Mouse (Mus musculus): ENCODE measurements around the gene Dscaml1. TPM values are rescaled to one million over a fixed set of nuclear protein-coding genes. Genes with fewer than 3 reads are reported as not detected.

Dscaml1 gene
- total RNA-seq, 1 experiment, result 1.3 TPM

DNA sequence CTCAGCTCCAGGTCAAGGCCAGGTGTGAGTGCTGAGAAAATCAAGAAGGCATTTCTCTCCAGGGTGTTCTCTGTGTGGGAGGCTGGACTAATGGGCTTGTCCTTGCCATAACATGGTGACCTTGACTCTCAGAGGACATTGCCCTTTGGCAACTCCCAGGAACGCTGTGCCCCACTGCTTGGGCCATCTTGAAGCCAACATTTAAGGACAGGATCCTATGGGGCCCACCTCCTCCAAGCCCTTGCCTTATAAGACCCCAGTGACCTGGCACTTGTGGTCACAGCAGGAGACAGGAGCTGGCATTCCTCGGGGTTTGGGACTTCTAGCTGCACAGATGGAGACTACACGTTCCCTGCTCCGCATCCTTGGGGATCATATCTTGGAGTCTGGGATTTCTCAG, 27.0 kb upstream of the Dscaml1 start, which contains the start of gene Fxyd2:
Gene Fxyd2 (plus strand): TSS at position 236 of the 400 bp plus-strand sequence.
- Histone ChIP-seq H3K9me3 (ENCODE audit: control insufficient read depth, insufficient read depth, low read depth, low read length) (no peaks in the 10 kb centered on the region), H3K27ac (ENCODE audit: insufficient read depth, low read depth, low read length, poor library complexity, severe bottlenecking) (peak within 1 kb of the TSS; percentile 26; the same call in 1 of the 2 replicates), H3K4me3 (ENCODE audit: insufficient read depth in 1 of 2, low read depth in 1 of 2, low read length in 2 of 2, poor library complexity in 1 of 2, severe bottlenecking in 1 of 2) (no peak within 1 kb of the TSS), H3K36me3 (ENCODE audit: control insufficient read depth, insufficient read depth, low read length, poor library complexity, severe bottlenecking) (peaks cover 12% of the 10 kb centered on the region; the same call in 1 of the 2 replicates), H3K4me1 (ENCODE audit: control insufficient read depth in 2 of 2, insufficient read depth in 2 of 2, low read length in 2 of 2, poor library complexity in 1 of 2) (peaks cover 5% of the 10 kb centered on the region in 2 experiments; a peak in 2 of 4 replicates), H3K9ac (ENCODE audit: insufficient read depth, low read depth, low read length, poor library complexity, severe bottlenecking) (no peak within 1 kb of the TSS)
- TF ChIP-seq HCFC1 (IDR thresholded peaks at IDR 0.05; ENCODE audit: borderline replicate concordance, insufficient read depth, low read length), result no peak
- no peak for TF ChIP-seq ZC3H11A (IDR thresholded peaks at IDR 0.05; ENCODE audit: borderline replicate concordance, low read depth, low read length)
- in situ Hi-C loops (cut with MboI; ENCODE audit: low sequenced_read_pairs in 2 of 2, unreplicated experiment in 2 of 2), result no loop called here
- no peak for DNase-seq (ENCODE audit: low read depth, low spot score)

DNA sequence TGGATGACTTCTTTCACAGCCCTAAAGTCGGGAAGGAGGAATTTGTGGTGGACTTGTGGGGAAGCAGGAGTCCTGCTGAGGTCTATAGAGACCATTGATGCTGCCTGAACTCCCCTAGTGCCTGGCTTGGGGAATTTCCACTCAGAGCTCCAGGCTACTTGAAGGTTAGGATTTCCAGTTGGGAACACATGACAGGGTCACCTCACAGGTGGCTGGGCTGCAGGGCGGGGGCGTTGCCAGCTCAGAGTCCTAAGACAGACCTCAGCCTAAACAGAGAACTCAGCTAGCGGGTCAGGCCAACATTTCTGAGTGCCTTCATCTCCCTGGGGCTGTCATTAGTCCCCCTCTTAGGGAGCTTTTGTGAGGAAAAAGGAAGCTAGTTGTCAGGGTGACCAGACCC, 24.6 kb upstream of the Dscaml1 start:
- in situ Hi-C loops (cut with MboI; ENCODE audit: low sequenced_read_pairs in 2 of 2, unreplicated experiment in 2 of 2), result no loop called here
- TF ChIP-seq CHD2 (IDR thresholded peaks at IDR 0.05; ENCODE audit: low read depth, low read length), result no peak
- TF ChIP-seq ZNF384 (IDR thresholded peaks at IDR 0.05; ENCODE audit: low read depth, low read length), result no peak
- no peak for TF ChIP-seq HCFC1 (IDR thresholded peaks at IDR 0.05; ENCODE audit: borderline replicate concordance, insufficient read depth, low read length)
- TF ChIP-seq ZC3H11A (IDR thresholded peaks at IDR 0.05; ENCODE audit: borderline replicate concordance, low read depth, low read length), result no peak
- no peak for TF ChIP-seq MAFK (IDR thresholded peaks at IDR 0.05; ENCODE audit: insufficient read depth, low read depth, low read length)
- Histone ChIP-seq H3K27ac (ENCODE audit: insufficient read depth, low read depth, low read length, poor library complexity, severe bottlenecking) (no peak overlapping the region), H3K9ac (ENCODE audit: insufficient read depth, low read depth, low read length, poor library complexity, severe bottlenecking) (no peak overlapping the region), H3K4me3 (ENCODE audit: insufficient read depth in 1 of 2, low read depth in 1 of 2, low read length in 2 of 2, poor library complexity in 1 of 2, severe bottlenecking in 1 of 2) (no peak overlapping the region), H3K4me1 (ENCODE audit: control insufficient read depth in 2 of 2, insufficient read depth in 2 of 2, low read length in 2 of 2, poor library complexity in 1 of 2) (peaks cover 5 to 6% of the 10 kb centered on the region in 2 experiments; a peak in 2 of 4 replicates), H3K36me3 (ENCODE audit: control insufficient read depth, insufficient read depth, low read length, poor library complexity, severe bottlenecking) (no peaks in the 10 kb centered on the region), H3K9me3 (ENCODE audit: control insufficient read depth, insufficient read depth, low read depth, low read length) (no peaks in the 10 kb centered on the region)
- no peak for DNase-seq (ENCODE audit: low read depth, low spot score)

DNA sequence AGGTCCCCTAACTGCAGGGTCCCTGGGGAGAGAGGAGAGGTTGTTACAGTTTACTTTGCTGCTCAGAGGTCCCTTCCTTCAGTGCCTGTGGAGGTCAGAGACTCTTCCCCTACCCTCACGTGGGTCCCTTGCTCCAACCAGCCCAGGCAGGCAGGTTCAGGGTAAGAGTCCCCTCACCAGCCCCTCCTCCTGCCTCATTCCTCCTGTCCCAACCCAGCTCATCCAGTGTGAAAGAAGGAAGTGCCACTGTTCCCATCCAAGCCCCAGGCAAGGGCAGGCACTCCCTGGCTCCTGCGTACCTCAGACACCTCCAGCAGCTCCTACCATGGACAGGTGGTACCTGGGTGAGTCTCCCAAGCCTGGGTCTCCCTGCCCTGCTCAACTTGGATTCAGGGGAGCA, 23.5 kb upstream of the Dscaml1 start:
- H3K4me3 ChIP-seq (ENCODE audit: insufficient read depth in 1 of 2, low read depth in 1 of 2, low read length in 2 of 2, poor library complexity in 1 of 2, severe bottlenecking in 1 of 2), result no peak overlapping the region
- no peaks in the 10 kb centered on the region for H3K9me3 ChIP-seq (ENCODE audit: control insufficient read depth, insufficient read depth, low read depth, low read length)
- DNase-seq (ENCODE audit: low read depth, low spot score), result no peak
- H3K9ac ChIP-seq (ENCODE audit: insufficient read depth, low read depth, low read length, poor library complexity, severe bottlenecking), result no peak overlapping the region
- H3K36me3 ChIP-seq (ENCODE audit: control insufficient read depth, insufficient read depth, low read length, poor library complexity, severe bottlenecking), result no peaks in the 10 kb centered on the region
- H3K27ac ChIP-seq (ENCODE audit: insufficient read depth, low read depth, low read length, poor library complexity, severe bottlenecking), result no peak overlapping the region
- in situ Hi-C loops (cut with MboI; ENCODE audit: low sequenced_read_pairs in 2 of 2, unreplicated experiment in 2 of 2), result no loop called here
- peaks cover 2 to 5% of the 10 kb centered on the region in 2 experiments; a peak in 1 of 4 replicates for H3K4me1 ChIP-seq (ENCODE audit: control insufficient read depth in 2 of 2, insufficient read depth in 2 of 2, low read length in 2 of 2, poor library complexity in 1 of 2)
- TF ChIP-seq HCFC1 (IDR thresholded peaks at IDR 0.05; ENCODE audit: borderline replicate concordance, insufficient read depth, low read length) (no peak), ZNF384 (IDR thresholded peaks at IDR 0.05; ENCODE audit: low read depth, low read length) (no peak), MAFK (IDR thresholded peaks at IDR 0.05; ENCODE audit: insufficient read depth, low read depth, low read length) (no peak), ZC3H11A (IDR thresholded peaks at IDR 0.05; ENCODE audit: borderline replicate concordance, low read depth, low read length) (no peak), CHD2 (IDR thresholded peaks at IDR 0.05; ENCODE audit: low read depth, low read length) (no peak)

- Histone ChIP-seq H3K27ac (ENCODE audit: insufficient read depth, low read depth, low read length, poor library complexity, severe bottlenecking) (no peak overlapping the region), H3K9ac (ENCODE audit: insufficient read depth, low read depth, low read length, poor library complexity, severe bottlenecking) (no peak overlapping the region), H3K4me1 (ENCODE audit: control insufficient read depth in 2 of 2, insufficient read depth in 2 of 2, low read length in 2 of 2, poor library complexity in 1 of 2) (0 out of 4 replicates have a peak, but pooled peaks cover 0 to 2% of the 10 kb centered on the region in 2 experiments), H3K9me3 (ENCODE audit: control insufficient read depth, insufficient read depth, low read depth, low read length) (no peaks in the 10 kb centered on the region), H3K36me3 (ENCODE audit: control insufficient read depth, insufficient read depth, low read length, poor library complexity, severe bottlenecking) (no peaks in the 10 kb centered on the region), H3K4me3 (ENCODE audit: insufficient read depth in 1 of 2, low read depth in 1 of 2, low read length in 2 of 2, poor library complexity in 1 of 2, severe bottlenecking in 1 of 2) (no peak overlapping the region)
- no peak for DNase-seq (ENCODE audit: low read depth, low spot score)
- in situ Hi-C loops (cut with MboI; ENCODE audit: low sequenced_read_pairs in 2 of 2, unreplicated experiment in 2 of 2), result no loop called here
- TF ChIP-seq ZC3H11A (IDR thresholded peaks at IDR 0.05; ENCODE audit: borderline replicate concordance, low read depth, low read length) (no peak), MAFK (IDR thresholded peaks at IDR 0.05; ENCODE audit: insufficient read depth, low read depth, low read length) (no peak), CHD2 (IDR thresholded peaks at IDR 0.05; ENCODE audit: low read depth, low read length) (no peak), HCFC1 (IDR thresholded peaks at IDR 0.05; ENCODE audit: borderline replicate concordance, insufficient read depth, low read length) (no peak), ZNF384 (IDR thresholded peaks at IDR 0.05; ENCODE audit: low read depth, low read length) (no peak)
Measured at GRCm38 (mm10) chr9:45405694-45406093, 20.7 kb upstream of the Dscaml1 start.

- no peaks in the 10 kb centered on the region for H3K36me3 ChIP-seq (ENCODE audit: control insufficient read depth, insufficient read depth, low read length, poor library complexity, severe bottlenecking)
- no peaks in the 10 kb centered on the region for H3K9me3 ChIP-seq (ENCODE audit: control insufficient read depth, insufficient read depth, low read depth, low read length)
- in situ Hi-C loops (cut with MboI; ENCODE audit: low sequenced_read_pairs in 2 of 2, unreplicated experiment in 2 of 2), result no loop called here
- no peak for TF ChIP-seq HCFC1 (IDR thresholded peaks at IDR 0.05; ENCODE audit: borderline replicate concordance, insufficient read depth, low read length)
- no peak for TF ChIP-seq CHD2 (IDR thresholded peaks at IDR 0.05; ENCODE audit: low read depth, low read length)
- TF ChIP-seq MAFK (IDR thresholded peaks at IDR 0.05; ENCODE audit: insufficient read depth, low read depth, low read length), result no peak
- TF ChIP-seq ZC3H11A (IDR thresholded peaks at IDR 0.05; ENCODE audit: borderline replicate concordance, low read depth, low read length), result no peak
- TF ChIP-seq ZNF384 (IDR thresholded peaks at IDR 0.05; ENCODE audit: low read depth, low read length), result no peak
- H3K4me3 ChIP-seq (ENCODE audit: insufficient read depth in 1 of 2, low read depth in 1 of 2, low read length in 2 of 2, poor library complexity in 1 of 2, severe bottlenecking in 1 of 2), result no peak overlapping the region
- no peak for DNase-seq (ENCODE audit: low read depth, low spot score)
- no peak overlapping the region for H3K27ac ChIP-seq (ENCODE audit: insufficient read depth, low read depth, low read length, poor library complexity, severe bottlenecking)
- no peak overlapping the region for H3K9ac ChIP-seq (ENCODE audit: insufficient read depth, low read depth, low read length, poor library complexity, severe bottlenecking)
- 0 out of 4 replicates have a peak, but pooled peaks cover 0 to 2% of the 10 kb centered on the region in 2 experiments for H3K4me1 ChIP-seq (ENCODE audit: control insufficient read depth in 2 of 2, insufficient read depth in 2 of 2, low read length in 2 of 2, poor library complexity in 1 of 2)
Measured at GRCm38 (mm10) chr9:45406808-45407207, 19.6 kb upstream of the Dscaml1 start.

All from ES-E14 (cell line).